Mouse (Mus musculus) natural killer cell, adult 2 months (primary cell): ENCODE data around the gene Trim80.

Experiments
- DNase-seq, 2 experiments: peaks; one replicate each; pipeline ENCODE4 v3.0.0; 2022; ENCODE audit warnings: low spot score in 2 of 2

Trim80 gene

DNA sequence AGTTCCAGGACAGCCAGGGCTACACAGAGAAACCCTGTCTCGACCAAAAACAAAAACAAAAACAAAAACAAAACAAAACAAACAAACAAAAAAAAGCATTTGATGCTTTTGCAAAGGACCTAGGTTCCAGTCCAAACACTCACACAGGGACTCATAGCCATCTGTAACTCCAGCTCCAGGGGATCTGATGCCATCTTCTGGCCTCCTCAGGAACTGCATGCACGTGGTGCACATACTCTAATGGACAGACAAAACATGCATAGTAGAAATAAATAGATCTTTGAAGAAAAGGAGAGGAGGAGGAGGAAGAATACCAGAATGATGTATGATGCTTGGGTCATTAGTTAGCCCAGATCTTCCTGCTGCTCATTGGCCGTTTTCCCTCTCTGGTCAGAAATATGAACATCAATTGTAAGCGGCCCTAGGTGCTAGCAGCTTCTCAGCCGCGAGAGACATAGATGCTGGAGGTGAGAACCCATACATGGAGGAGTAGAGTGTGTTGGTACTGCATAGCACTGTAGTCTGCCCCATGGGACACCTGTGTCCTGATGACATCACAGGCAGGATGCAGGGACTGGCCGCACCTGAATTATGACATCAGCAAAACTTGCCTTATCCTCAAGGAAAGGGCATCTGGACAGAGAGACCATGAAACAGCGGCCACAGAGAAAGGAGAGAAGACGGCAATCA, at the start of gene Trim80:
Gene Trim80 (plus strand): TSS at position 640 of the 690 bp plus-strand sequence.
- DNase-seq, result no peak

DNA sequence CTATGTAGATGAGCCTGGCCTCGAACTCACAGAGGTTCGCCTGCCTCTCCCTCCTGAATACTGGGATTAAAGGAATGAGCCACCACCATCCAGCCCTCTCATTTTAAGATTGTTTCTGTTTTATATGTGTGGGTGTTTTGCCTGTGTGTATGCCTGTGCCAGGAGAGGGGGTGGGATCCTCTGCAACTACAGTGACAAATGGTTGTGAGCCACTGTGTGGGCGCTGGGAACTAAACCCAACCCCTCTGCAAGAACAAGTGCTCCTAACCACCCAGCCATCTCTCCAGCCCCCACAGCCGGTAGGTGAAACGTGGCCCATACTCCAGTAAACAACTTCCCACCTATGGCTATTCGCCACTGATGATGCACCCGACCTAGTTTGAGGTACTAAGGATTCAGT, 49.0 kb upstream of the Trim80 start:
- no peak for DNase-seq

DNA sequence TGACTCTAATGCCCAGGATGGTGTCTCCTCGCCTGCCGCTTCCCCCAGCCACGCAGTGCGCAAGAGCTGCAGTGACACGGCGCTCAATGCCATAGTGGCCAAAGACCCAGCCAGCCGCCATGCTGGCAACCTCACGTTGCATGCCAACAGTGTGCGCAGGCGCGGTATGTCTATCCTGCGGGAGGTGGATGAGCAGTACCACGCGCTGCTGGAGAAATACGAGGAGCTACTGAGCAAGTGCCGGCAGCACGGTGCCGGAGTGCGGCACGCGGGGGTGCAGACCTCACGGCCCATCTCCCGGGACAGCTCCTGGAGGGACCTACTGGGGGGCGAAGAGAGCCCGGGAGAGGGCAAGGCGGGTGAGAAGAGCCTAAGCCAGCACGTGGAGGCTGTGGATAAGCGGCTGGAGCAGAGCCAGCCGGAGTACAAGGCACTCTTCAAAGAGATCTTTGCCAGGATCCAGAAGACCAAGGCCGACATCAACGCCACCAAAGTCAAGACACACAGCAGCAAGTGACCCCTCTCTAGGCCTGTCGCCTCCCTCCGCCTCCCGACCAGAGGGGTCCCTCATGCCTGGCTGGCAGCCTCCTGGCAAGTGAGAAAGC, 46.5 kb upstream of the Trim80 start:
- DNase-seq, result no peak

DNA sequence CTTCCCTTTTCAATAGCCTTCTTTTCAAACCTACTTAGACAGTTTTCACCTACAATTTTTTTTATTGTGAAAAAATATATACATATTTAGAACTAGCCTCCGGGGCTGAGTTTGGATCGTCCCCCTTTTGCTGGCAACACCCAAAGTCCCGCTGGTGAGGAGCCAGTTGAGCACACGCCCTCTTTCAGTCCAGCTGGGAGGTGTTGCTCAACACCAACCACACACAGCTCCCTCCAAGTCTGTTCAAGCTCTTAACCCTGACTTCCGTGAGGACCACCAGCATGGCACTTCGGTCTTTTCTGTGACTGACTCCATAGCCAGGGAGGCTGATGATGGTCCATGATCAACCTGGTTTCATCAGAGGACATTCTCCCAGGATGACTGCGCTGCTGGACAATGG, 42.3 kb upstream of the Trim80 start:
- no peak for DNase-seq

DNA sequence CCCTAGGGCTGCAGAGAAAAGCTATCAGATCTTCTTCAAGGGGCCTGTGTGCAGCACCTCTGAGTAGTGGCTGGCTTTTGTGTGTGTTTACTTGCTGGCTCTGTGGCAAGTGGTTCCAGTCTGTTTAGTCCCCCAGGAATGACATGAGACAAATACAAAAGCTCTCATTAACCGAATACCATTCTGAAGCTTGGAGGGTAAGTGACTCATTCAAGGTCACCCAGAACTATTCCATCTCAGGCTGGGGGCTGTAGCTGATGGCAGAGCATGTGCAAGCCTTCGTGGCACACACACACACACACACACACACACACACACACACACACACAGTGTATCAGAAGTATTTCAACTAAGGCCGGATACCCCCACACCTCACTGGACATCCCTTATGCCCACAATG, 40.2 kb upstream of the Trim80 start:
- no peak for DNase-seq

DNA sequence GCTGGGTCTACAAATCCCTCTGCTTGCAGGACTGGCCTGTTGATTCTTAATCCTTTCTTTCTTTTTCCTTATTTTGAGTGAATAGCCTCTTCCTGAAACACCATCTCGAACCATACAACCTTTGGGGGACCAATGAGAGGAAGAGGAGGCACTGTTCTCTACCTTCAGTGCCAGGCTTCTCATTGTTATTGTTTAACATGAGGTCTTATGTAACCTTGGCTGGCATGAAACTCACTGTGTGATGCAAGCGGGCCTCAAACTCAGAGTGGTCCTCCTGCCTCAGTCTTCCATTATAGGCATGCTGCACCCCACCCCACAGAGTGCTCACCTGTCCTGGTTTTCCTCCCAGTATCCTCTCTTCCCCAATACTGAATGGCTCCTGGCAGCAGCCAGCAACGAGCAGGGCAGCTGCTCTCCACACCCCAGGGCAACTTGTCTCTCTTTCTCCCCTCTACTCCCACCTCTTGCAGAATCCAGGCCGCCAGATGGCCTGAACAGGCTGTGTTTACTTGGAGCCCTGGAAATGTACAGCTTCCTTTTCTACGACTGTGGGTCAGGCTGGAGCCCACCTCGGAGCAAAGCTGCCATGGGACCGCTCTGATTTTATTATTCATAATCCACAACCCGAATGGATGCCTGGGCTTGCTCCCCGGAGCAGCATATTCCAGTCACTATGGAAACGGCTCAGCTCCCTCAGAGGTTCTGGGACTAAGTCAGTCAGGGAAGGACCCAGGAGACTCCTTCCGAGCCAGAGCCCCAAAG, 39.5 kb upstream of the Trim80 start:
- no peak for DNase-seq

DNA sequence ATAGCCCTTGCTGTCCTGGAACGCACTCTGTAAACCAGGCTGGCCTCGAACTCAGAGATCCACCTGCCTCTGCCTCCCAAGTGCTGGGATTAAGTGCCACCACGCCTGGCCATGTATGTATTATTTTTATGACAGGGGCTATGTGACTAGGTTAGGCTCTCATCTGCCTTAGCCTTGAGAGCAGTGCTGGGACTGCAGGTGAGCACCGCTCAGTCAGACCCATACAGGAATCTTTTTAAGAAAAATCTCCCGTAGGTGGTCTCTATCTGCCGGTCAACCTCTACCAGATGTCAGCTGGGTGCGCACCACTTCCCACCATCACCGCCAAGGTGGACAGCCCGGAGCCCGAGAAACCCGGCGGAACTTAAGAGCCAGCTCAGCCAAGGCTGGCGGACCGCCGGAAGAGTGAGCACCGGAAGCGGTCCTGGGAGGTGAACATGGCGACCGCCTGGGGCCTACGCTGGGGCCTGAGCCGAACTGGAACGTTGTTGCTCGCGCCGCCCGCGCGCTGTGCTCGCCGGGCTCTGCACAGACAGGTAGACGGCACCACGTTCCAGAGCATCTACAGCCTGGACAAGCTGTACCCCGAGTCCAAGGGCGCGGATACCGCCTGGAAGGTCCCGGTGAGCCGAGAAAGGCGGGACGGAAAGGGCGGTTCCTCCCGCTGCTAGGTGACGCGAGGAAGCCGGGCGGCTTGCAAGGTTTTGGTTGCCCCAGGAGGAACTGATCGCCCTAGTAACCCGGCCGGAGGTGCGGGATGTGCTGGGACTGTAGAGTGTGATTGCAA, 36.8 kb upstream of the Trim80 start, which contains the start of gene Mrpl58:
Gene Mrpl58 (plus strand): TSS at position 415 of the 787 bp plus-strand sequence.
- peak; percentile 77 to 81 for DNase-seq

DNA sequence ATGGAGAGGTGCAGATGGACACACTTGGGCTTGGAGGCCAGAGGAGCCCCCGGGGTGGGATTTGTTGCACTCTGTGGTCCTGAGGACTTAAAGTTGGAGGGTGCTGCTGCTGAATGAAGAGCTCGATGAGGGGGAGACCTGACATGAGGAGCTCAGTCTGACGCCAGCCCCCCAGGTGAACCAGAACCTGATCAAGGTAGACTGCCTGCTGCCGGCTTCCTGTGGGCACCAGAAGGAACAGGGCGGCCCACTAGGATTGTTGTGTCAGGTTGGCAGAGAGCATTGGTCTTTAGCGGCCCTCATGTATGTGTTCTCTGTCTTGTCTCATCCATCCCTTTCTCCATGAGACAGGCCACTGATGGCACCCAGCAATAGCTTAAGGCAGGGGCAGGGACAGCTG, 34.6 kb upstream of the Trim80 start:
- DNase-seq, result no peak

DNA sequence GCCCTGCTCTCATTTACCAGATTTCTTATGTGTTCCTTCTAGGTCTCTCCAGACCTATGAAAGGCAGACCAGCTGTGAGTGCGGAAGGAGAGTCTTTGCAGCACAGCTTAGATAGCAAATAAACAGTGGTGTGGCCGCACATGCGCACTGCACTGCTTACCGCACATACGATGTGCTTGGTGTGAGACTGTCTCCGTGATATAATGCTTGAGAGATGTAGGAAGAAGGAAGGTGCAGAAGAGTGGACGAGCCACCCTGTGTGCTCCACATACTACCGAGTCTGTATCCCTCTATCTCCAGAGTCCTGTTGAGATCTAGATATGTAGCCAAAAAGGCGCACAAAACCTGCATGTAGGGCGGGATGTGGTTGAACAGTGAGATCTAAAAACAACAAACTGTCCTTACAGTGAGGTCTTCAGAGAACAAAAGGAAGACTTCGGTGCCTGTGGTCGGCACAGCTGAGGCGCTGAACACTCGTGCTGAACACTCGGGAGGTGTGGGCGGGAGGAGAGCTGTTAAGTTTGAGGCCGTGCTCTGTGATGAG, 33.4 kb upstream of the Trim80 start:
- DNase-seq, result peak; percentile 52 to 55

DNA sequence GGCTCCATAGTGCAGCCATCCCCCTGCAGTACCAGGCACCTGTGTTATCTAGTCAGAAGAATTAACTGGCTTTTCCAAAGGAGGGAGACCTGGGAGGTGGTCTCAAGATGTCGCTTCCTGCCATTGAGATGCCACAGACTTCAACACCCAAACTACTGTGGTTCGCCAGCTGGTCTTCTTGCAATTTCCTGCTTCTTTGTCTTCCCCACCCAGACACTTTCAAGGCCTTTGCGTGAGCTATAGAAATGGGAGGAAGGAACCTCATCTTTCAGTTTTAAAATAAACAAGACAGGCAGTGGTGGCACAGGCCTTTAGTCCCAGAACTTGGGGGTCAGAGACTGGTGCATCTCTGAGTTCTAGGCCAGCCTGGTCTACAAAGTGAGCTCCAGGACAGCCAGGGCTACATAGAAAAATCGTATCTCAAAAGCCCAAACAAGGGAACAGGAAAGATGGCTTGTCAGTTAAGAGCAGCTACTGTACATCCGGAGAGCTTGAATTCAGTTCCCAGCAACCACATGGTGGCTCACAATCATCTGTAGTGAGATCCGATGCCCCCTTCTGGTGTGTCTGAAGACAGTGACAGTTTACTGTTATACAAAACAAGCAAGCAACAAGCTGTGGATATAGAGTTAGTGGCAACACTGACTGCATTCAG, 32.0 kb upstream of the Trim80 start:
- peak; percentile 21 to 29 for DNase-seq

DNA sequence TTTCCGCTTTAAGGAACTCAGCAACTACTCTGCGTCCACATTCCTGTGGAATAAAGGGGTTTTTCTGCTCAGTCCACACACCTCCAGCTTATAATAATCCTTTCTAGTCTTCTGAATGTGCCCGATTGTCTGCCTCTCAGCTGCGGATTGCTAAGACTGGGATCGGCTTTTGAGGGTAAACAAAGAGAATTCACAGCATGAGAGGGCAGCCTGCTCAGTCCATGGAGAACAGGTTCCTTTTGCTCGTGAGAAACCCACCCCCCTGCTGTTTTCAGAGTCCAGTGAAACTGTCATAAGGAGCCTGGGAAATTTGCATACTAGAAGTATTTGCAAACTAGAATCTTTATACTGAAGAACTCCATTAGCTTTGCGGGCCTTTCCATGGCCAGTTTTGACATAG, 30.8 kb upstream of the Trim80 start:
- DNase-seq, result no peak

DNA sequence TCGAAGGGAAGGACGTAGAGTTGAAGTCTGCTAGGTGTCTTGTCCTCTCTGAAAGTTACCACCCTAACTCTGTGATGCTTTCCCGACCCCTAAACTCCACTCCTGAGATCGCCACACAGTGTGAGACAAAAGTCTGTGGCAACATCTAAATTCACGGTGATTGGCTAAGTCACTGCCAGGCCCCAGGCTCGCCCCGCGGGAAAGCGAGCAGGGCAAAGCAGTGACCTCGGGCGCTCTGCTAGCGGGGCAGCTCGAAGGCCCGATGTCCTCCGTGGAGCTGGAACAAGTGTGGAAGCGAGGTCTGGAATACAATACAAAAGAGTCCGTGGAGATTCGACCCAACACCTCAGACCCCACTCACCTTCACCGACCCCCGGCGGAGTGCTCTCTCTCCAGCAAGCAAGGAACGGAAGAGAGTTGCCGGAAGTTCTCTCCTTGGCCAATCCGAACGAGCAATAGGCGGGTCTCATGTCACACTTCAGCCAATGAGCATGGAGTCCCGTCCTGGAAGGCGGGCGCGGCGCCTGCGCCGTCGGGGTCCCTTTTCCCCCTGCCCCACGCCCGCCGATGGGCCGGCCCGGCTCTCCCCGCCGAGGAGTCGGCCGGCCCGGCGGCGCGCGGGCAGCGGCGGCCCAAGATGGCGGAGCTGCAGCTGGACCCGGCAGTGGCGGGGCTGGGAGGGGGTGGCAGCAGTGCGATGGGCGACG, 20.7 kb upstream of the Trim80 start, which contains the start of the genes Atp5h and Kctd2:
Gene Atp5h (minus strand): TSS at position 432 of the 707 bp plus-strand sequence.
Gene Kctd2 (plus strand): TSS at position 598 of the 707 bp plus-strand sequence.
- DNase-seq, result peak; percentile 91 to 93

DNA sequence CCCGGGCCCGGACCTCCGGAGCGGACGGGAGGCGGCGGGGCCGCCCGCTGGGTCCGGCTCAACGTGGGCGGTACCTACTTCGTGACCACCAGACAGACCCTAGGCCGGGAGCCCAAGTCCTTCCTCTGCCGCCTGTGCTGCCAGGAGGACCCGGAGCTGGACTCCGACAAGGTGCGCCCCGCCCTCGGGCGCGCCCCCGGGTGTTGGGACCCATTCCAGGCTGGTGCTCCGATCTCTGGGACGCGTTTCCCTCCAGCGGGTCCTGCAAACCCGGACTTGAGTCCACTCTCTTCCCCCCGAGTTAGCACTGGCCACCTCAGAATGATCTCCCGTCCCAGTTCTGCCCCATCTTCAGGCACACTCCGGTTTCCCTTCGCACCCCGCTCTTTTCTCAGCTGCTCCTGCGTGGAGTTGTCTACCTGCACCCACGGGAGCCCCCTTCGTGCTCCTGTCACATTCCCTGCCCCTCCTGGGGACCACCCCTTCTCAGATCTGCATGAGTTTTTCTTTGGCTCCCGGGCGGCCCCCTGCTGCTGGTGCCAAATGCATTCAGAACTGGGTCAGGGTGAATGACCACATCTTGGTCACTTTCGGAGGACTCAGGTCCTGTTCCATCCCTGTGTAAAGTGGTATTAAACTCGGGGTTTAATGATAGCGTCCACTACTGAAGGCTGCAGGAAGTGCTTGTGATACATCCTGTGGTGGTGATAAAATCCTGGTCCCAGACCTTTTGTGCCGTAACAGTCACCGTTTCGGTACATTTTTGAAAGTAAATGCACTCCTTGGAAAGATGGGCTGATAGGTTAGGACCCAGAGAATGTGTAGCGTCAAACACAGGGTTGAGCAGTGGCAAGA, 19.8 kb upstream of the Trim80 start:
- DNase-seq, result peak; percentile 11 to 15

DNA sequence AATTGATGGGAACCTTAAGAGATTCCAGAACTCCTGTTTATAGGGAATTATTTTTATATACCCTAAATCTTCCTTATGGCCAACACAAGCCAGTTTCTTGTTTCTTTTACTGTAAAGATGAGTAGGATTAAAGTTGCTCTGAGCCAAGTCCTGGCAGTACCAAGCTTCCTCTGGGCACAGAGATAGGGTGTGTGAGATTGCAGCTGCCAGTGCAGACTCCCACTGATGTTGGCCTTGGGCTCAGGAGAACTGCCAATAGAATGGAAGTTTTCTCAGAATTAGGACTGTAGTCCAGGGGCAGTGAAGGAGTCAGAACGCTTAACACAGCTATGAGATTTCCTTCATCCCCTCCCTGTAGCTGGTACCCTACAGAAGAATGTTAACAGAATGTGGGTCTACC, 19.0 kb upstream of the Trim80 start:
- DNase-seq, result no peak

DNA sequence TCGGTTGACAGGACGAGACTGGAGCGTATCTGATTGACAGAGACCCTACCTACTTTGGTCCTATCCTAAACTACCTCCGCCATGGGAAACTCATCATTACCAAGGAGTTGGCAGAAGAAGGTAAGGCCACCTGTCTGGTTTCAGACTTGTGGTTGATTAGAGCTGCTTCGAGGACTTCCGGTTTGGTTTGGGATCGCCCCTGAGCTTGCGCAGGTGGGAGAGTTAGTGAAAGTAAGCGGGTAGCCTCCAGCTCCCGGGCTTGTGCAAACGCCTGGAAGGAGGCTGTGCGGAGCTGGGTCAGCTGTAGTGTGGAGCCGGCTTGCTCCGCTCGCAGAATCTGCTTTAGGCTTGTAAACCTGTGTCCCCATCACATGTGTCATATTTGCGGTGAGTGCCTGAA, 18.4 kb upstream of the Trim80 start:
- DNase-seq, result no peak

DNA sequence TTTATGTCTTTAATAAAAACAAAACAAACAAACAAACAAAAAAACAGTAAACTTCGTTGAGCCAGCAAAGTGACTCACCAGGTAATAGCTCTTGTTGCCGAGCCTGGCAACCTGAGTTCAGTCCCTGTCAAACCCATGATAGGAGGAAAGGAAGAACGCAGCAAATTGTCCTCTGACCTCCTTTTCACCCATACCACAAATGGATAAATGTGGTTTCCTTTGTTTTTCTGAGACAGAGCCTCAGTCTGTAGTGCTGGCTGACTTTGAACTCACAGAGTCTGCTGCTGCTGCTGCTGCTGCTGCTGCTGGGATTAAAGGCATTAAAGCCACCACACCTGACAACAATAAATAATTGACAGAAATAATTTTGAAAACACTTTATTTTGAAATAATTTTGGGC, 17.3 kb upstream of the Trim80 start:
- no peak for DNase-seq

DNA sequence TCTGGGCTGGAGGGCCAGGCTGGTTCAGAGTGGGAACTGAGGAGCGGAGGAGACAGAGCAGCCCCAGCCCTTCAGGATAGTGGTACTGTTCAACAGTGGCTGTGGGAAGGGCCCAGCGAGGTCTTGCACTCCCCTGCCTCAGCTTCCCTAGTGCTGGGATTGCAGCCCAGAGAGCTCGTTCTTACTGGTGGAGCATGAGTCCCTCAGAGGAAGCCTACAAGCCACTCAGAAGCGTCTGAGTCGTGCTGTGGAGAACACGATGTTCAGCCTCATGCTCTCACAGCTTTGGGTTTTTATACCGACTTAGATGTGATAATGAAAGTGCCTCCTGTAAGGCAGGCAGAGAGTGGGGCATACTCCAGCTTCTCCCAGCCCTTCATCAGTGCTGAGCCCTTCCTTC, 15.7 kb upstream of the Trim80 start:
- no peak for DNase-seq

DNA sequence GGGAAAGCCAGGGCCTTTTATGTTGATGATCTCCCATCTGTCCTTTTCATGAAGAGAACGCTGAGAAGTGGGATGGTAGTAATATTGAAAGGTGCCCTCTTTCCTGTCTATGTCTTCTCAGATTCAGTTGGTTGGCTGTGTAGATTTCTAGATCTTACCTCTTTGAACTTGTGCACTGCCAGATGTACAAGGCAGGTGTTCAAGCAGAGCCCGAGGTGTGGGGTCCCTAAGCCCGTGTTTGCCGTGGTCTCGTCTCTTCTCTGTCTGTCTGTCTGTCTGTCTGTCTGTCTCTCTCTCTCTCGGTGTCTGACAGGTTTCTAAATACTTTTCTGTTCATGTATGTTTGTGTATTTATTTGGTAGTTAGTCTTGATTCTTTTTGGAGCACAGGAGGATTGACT, 14.7 kb upstream of the Trim80 start:
- DNase-seq, result no peak
